Mouse (Mus musculus): ENCODE results near the gene Sumf1. TPM values are rescaled to one million over a fixed set of nuclear protein-coding genes. Genes with fewer than 3 reads are reported as not detected.

Sumf1 gene
- polyA plus RNA-seq, 1 experiment from 2014 or later, result 12.5 TPM

DNA sequence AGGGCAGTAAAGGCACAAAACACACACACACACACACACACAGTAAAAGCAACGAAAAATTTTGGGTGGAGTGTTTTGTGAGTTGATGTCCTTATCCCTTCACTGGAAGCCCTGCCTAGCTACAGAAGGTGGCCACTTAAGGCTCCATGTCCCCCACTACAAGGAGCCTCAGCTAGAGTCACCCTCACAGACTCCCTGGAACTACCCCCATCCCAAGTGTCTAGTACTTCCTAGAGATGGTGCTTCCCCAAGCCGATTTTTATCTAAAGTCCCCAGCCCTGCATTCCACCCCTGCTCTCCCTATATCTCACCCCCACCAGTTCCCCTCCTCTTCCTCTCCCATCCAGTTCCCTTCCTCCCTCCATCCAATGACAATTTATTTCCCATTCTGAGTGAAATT, 19.8 kb downstream of the Sumf1 start:
- Histone ChIP-seq H3K9ac (ENCODE audit: low read length) (no peak overlapping the region), H3K4me2 (ENCODE audit: low read length) (no peak overlapping the region), H3K27me3 (replicated peaks; ENCODE audit: control insufficient read depth, insufficient read depth, low read length) (no peaks in the 10 kb centered on the region), H3K4me3 (ENCODE audit: low read depth, low read length) (no peak overlapping the region), H3K27ac (ENCODE audit: low read depth, low read length) (no peak overlapping the region), H3K4me1 (ENCODE audit: control insufficient read depth, insufficient read depth, low read length) (no peaks in the 10 kb centered on the region), H3K9me3 (replicated peaks; ENCODE audit: control insufficient read depth, low read length) (no peaks in the 10 kb centered on the region), H3K36me3 (ENCODE audit: control insufficient read depth, insufficient read depth, low read length) (no peaks in the 10 kb centered on the region)
- 92% methylated on average over 2 of the region's 2 CpGs for WGBS
- no peak for ATAC-seq
- DNase-seq (ENCODE audit: low spot score), result no peak

DNA sequence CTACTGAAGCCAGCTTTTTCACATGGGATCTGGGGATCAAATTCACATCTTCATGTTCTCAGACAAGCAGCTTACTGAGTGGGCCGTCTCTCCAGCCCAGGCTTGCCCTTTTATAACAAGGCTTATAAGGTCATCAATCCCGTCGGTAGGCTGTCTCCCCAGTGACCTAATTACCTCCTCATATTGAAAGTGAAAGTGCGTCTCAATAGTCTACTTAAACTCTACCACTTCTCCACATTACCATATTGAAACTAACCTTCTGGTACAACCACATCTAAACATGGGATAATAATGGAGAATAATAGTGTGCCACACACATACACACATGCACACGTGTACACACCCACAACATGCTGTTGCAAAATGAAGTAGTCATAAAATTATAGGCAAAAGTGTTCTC, 20.4 kb downstream of the Sumf1 start:
- DNase-seq (ENCODE audit: low spot score), result no peak
- Histone ChIP-seq H3K4me3 (ENCODE audit: low read depth, low read length) (no peak overlapping the region), H3K4me1 (ENCODE audit: control insufficient read depth, insufficient read depth, low read length) (no peaks in the 10 kb centered on the region), H3K27ac (ENCODE audit: low read depth, low read length) (no peak overlapping the region), H3K36me3 (ENCODE audit: control insufficient read depth, insufficient read depth, low read length) (no peaks in the 10 kb centered on the region), H3K4me2 (ENCODE audit: low read length) (no peak overlapping the region), H3K9ac (ENCODE audit: low read length) (no peak overlapping the region), H3K27me3 (replicated peaks; ENCODE audit: control insufficient read depth, insufficient read depth, low read length) (no peaks in the 10 kb centered on the region), H3K9me3 (replicated peaks; ENCODE audit: control insufficient read depth, low read length) (no peaks in the 10 kb centered on the region)
- ATAC-seq, result no peak
- 73% methylated on average over 5 of the region's 5 CpGs for WGBS

DNA sequence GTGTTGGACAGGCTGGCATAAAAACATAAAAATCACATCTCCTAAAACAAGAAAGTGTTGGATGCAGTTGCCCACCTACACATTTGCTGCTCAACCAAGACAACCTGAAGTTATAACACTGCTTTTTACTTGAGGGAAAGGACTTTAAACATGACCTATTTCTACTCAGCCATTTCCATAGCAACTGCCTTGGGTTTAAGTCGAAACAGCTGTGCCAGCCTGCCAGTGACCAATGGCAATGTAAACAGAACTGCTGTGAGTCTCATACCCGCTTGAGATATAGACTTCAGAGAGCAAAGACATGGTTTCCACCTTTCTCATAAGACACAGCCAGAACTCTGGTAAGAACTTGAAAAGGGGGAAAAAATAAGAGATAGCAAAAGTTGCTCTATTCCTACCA, 24.8 kb downstream of the Sumf1 start:
- no peak overlapping the region for H3K4me3 ChIP-seq (ENCODE audit: low read depth, low read length)
- no peaks in the 10 kb centered on the region for H3K4me1 ChIP-seq (ENCODE audit: control insufficient read depth, insufficient read depth, low read length)

DNA sequence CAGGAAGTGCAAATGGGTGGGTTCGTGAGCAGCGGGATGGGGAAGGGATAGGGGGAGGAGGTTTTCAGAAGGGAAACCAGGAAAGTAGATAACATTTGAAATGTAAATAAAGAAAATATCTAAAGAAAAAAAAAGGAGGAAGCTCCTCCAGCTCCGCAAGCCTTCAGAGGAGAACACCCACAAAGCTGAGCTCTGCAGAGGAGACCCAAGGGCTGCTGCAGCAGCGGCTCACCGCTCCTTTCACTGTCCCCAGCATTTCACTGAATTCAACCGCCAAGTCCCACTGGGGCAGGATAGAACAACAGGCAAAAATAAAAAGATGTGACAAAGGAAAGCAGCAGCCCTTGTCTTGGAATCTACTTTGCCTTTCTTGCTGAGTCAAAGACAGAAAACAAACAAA, 28.5 kb downstream of the Sumf1 start:
- Histone ChIP-seq H3K4me3 (ENCODE audit: low read depth, low read length) (no peak overlapping the region), H3K9me3 (replicated peaks; ENCODE audit: control insufficient read depth, low read length) (no peaks in the 10 kb centered on the region), H3K36me3 (ENCODE audit: control insufficient read depth, insufficient read depth, low read length) (no peaks in the 10 kb centered on the region), H3K27me3 (replicated peaks; ENCODE audit: control insufficient read depth, insufficient read depth, low read length) (no peaks in the 10 kb centered on the region), H3K4me2 (ENCODE audit: low read length) (no peak overlapping the region), H3K27ac (ENCODE audit: low read depth, low read length) (no peak overlapping the region), H3K4me1 (ENCODE audit: control insufficient read depth, insufficient read depth, low read length) (no peaks in the 10 kb centered on the region), H3K9ac (ENCODE audit: low read length) (no peak overlapping the region)
- DNase-seq (ENCODE audit: low spot score) (no peak), ATAC-seq (no peak)
- WGBS, result 57% methylated on average over 6 of the region's 6 CpGs

More for the DNA sequence above, 24.8 kb downstream of the Sumf1 start:
- no peak for ATAC-seq
- Histone ChIP-seq H3K4me2 (ENCODE audit: low read length) (no peak overlapping the region), H3K9me3 (replicated peaks; ENCODE audit: control insufficient read depth, low read length) (no peaks in the 10 kb centered on the region), H3K27ac (ENCODE audit: low read depth, low read length) (no peak overlapping the region), H3K9ac (ENCODE audit: low read length) (no peak overlapping the region), H3K27me3 (replicated peaks; ENCODE audit: control insufficient read depth, insufficient read depth, low read length) (no peaks in the 10 kb centered on the region), H3K36me3 (ENCODE audit: control insufficient read depth, insufficient read depth, low read length) (no peaks in the 10 kb centered on the region)
- 80% methylated on average over 2 of the region's 2 CpGs for WGBS
- no peak for DNase-seq (ENCODE audit: low spot score)

DNA sequence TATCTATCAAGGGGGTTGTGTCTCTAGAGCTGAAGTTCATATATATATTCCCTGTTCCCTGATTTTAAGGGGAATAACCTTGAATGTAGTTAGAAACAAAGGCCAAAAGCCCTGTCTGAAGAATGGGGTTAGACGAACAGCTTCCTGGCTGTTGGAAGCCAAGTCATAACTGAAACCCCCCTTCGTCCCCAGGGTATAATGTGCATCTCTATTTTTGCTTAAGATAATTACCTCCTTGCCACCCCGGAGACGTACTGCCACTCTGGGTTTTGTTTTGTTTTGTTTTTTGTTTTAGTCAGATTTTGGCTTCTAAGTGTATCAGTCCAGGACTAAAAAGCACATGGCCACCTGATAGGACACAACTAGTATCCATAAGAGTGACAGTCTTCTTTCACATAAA, 31.1 kb downstream of the Sumf1 start:
- Histone ChIP-seq H3K9ac (ENCODE audit: low read length) (no peak overlapping the region), H3K4me2 (ENCODE audit: low read length) (no peak overlapping the region), H3K4me1 (ENCODE audit: control insufficient read depth, insufficient read depth, low read length) (no peaks in the 10 kb centered on the region), H3K9me3 (replicated peaks; ENCODE audit: control insufficient read depth, low read length) (no peaks in the 10 kb centered on the region), H3K27me3 (replicated peaks; ENCODE audit: control insufficient read depth, insufficient read depth, low read length) (no peaks in the 10 kb centered on the region), H3K27ac (ENCODE audit: low read depth, low read length) (no peak overlapping the region), H3K4me3 (ENCODE audit: low read depth, low read length) (no peak overlapping the region), H3K36me3 (ENCODE audit: control insufficient read depth, insufficient read depth, low read length) (no peaks in the 10 kb centered on the region)
- DNase-seq (ENCODE audit: low spot score) (no peak), ATAC-seq (no peak)
- WGBS, result 93% methylated on average over 4 of the region's 4 CpGs

DNA sequence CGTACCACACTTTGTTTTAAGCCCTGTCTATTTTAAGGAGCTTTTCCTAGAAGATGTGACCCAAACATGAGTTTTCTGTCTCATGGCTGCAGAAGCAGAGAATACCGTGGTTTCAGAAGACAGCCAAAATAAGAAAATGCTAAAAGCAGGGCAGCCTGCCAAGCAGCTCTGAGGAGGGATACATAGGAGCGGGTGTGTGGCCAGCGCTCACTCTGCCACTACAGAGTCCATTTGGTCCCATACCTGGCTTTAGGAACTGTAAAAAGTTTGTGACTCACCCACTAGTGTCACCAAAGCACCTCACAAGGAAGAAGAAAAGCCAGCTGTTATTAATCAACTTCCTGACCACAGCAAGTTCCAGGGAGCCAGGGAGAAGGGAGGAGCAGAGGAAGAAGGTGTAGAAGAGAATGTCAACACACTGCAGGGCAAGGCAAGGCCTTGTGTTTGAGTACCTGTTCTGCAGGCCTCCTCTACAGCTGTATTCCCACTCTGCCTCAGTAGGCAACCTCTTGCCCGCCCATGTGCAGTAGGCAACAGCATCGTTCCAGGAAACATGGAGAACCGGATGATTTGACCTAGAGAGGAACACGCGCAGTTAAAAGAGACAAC, 32.6 kb downstream of the Sumf1 start:
- no peak overlapping the region for H3K4me2 ChIP-seq (ENCODE audit: low read length)
- H3K4me1 ChIP-seq (ENCODE audit: control insufficient read depth, insufficient read depth, low read length), result no peaks in the 10 kb centered on the region
- H3K9ac ChIP-seq (ENCODE audit: low read length), result no peak overlapping the region
- WGBS, result 92% methylated on average over 9 of the region's 9 CpGs
- no peak overlapping the region for H3K27ac ChIP-seq (ENCODE audit: low read depth, low read length)
- no peak overlapping the region for H3K4me3 ChIP-seq (ENCODE audit: low read depth, low read length)
- H3K36me3 ChIP-seq (ENCODE audit: control insufficient read depth, insufficient read depth, low read length), result no peaks in the 10 kb centered on the region
- ATAC-seq, result no peak
- DNase-seq (ENCODE audit: low spot score), result no peak
- no peaks in the 10 kb centered on the region for H3K9me3 ChIP-seq (replicated peaks; ENCODE audit: control insufficient read depth, low read length)
- H3K27me3 ChIP-seq (replicated peaks; ENCODE audit: control insufficient read depth, insufficient read depth, low read length), result no peaks in the 10 kb centered on the region

DNA sequence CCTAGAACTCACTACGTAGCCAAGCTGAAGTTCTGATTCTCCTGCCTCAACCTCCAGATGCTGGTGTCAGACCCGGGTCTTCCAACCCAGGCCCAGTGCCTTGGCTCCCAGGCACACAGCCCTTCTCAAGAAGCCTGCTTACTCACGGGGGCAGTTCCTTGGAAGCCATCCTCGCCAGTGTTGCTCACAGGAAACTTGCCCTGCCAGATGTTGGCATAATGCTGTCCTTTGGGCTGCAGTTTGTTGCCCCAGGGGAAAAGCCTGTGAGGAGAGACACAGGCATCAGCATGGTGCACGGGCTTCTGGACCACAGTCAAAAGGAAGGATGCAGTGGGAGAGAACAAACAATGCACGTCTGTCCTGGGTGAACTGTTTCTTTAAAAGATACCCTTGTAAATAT, 33.3 kb downstream of the Sumf1 start:
- no peaks in the 10 kb centered on the region for H3K36me3 ChIP-seq (ENCODE audit: control insufficient read depth, insufficient read depth, low read length)
- 79% methylated on average over 6 of the region's 6 CpGs for WGBS
- no peak for ATAC-seq

DNA sequence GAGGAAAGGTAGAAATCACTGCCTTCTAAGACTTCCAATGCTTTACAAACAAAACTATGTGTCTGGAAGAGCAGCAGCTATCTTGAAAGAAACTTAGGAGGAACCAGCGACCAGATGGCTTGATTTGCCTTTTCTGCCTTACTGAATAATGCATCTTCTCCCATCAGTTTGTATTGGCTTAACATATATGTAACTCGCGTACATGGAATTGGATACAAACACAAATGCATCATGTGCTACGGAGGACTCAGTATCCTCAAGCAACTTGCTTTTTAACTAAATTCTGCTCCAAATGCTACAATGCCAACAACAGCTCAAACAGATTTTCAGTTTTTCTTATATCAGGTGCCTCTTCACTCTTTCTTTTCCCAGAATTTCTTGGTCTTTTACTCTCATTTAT, 36.1 kb downstream of the Sumf1 start:
- Histone ChIP-seq H3K27me3 (replicated peaks; ENCODE audit: control insufficient read depth, insufficient read depth, low read length) (no peaks in the 10 kb centered on the region), H3K4me3 (ENCODE audit: low read depth, low read length) (no peak overlapping the region), H3K9me3 (replicated peaks; ENCODE audit: control insufficient read depth, low read length) (no peaks in the 10 kb centered on the region), H3K4me2 (ENCODE audit: low read length) (no peak overlapping the region), H3K9ac (ENCODE audit: low read length) (no peak overlapping the region), H3K27ac (ENCODE audit: low read depth, low read length) (no peak overlapping the region), H3K36me3 (ENCODE audit: control insufficient read depth, insufficient read depth, low read length) (no peaks in the 10 kb centered on the region), H3K4me1 (ENCODE audit: control insufficient read depth, insufficient read depth, low read length) (peaks cover 4% of the 10 kb centered on the region; the same call in 1 of the 2 replicates)
- ATAC-seq (no peak), DNase-seq (ENCODE audit: low spot score) (peak; percentile 37)
- 86% methylated on average over 4 of the region's 4 CpGs for WGBS

More for the DNA sequence above, 33.3 kb downstream of the Sumf1 start:
- H3K27ac ChIP-seq (ENCODE audit: low read depth, low read length), result no peak overlapping the region
- H3K4me2 ChIP-seq (ENCODE audit: low read length), result no peak overlapping the region
- no peaks in the 10 kb centered on the region for H3K27me3 ChIP-seq (replicated peaks; ENCODE audit: control insufficient read depth, insufficient read depth, low read length)
- no peaks in the 10 kb centered on the region for H3K9me3 ChIP-seq (replicated peaks; ENCODE audit: control insufficient read depth, low read length)
- no peak overlapping the region for H3K9ac ChIP-seq (ENCODE audit: low read length)
- no peak overlapping the region for H3K4me3 ChIP-seq (ENCODE audit: low read depth, low read length)
- no peak for DNase-seq (ENCODE audit: low spot score)
- no peaks in the 10 kb centered on the region for H3K4me1 ChIP-seq (ENCODE audit: control insufficient read depth, insufficient read depth, low read length)

DNA sequence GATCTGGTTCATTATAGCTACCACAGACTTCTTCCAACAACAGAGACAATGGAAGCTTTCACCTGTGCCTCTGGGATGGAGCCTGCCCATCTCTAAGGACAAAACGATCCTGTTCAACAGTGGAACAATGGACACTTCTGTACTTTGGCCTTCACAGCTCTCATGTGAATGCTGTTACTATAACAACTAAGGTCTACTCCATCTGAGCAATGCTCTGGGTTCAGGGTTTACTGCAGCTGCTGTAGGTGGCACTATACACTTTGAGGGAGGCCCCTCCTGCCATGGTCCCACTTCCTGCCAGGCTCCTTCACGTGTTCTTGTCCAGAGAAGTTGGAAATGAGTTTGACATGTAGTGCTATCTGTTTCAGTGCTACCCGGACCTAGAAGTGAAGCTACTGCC, 36.9 kb downstream of the Sumf1 start:
- peaks cover 4% of the 10 kb centered on the region; the same call in 1 of the 2 replicates for H3K4me1 ChIP-seq (ENCODE audit: control insufficient read depth, insufficient read depth, low read length)
- WGBS, result 47% methylated on average over 3 of the region's 3 CpGs
- H3K4me2 ChIP-seq (ENCODE audit: low read length), result no peak overlapping the region
- H3K9ac ChIP-seq (ENCODE audit: low read length), result no peak overlapping the region
- H3K9me3 ChIP-seq (replicated peaks; ENCODE audit: control insufficient read depth, low read length), result no peaks in the 10 kb centered on the region
- no peak overlapping the region for H3K27ac ChIP-seq (ENCODE audit: low read depth, low read length)
- no peaks in the 10 kb centered on the region for H3K27me3 ChIP-seq (replicated peaks; ENCODE audit: control insufficient read depth, insufficient read depth, low read length)
- no peak for DNase-seq (ENCODE audit: low spot score)
- ATAC-seq, result no peak
- no peaks in the 10 kb centered on the region for H3K36me3 ChIP-seq (ENCODE audit: control insufficient read depth, insufficient read depth, low read length)
- no peak overlapping the region for H3K4me3 ChIP-seq (ENCODE audit: low read depth, low read length)
